Mouse (Mus musculus): ENCODE data around the gene Upf2.

DNA sequence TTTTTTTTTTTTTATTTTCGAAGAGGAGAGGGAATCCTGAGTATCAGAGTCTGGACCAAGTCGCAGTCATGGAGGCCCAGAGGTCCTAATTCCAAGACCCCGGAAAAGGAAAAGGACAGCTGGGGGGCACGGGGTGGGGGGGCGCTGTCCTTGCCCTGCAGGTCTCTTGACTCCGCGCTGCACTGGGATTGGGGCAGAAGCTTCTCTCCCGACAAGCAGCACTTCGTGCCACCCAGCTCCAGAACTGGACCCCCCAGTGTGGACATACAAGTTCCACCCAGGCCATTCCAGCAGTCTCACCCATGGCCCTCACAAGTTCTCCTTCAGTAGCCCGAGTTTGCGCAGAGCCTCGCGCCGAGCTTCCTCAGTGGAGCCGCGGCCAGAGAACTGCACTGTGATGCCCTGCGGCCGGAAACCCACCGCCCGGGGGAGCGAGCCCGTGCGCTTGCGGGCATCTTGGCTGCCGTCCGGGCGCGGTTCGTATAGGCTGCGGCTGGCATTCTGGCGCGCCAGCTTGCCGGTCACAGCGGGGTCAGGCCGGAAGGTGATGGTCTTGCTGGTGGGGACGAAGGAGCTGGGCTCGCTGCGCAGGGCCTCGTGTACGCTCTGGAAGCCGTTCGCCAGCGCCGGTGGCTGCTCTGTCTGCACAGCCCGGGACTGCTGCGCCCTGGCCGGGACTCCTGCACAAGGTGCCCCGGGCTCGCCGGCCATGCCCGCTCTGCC lies 148.9 kb downstream of the Upf2 start:
- no peak for TF ChIP-seq CTCF (IDR thresholded peaks at IDR 0.05; ENCODE audit: insufficient read depth, low read depth, low read length)
- no peak for TF ChIP-seq POLR2A (IDR thresholded peaks at IDR 0.05; ENCODE audit: insufficient read depth, low read depth, low read length)

All from olfactory bulb, adult 2 months (tissue).